44 mouse cellular contexts compared by ENCODE assay signal in genomic region chr5:72689556-72689955, GRCm38 (mm10). TPM values are rescaled to one million over a fixed set of nuclear protein-coding genes. Genes with fewer than 3 reads are reported as not detected.
"Had no signal": no experiment of that assay in that cellular context is flagged by ENCODE, and none has a peak within 500 bp of the region (broad histone marks: within the 10 kb centered on the region; RNA-seq: fewer than 3 reads in every experiment).

No protein-coding gene starts in this region.

- H3K27ac ChIP-seq: gastrocnemius, adult 2 months; heart, adult 2 months; hindbrain, embryonic 10.5 days; hindbrain, embryonic 12.5 days; hindbrain, embryonic 14.5 days; intestine, embryonic 15.5 days; kidney, postnatal 0 days; limb, embryonic 13.5 days; limb, embryonic 15.5 days; liver, embryonic 12.5 days; liver, embryonic 14.5 days had no signal

- H3K36me3 ChIP-seq: heart, embryonic 12.5 days; hindbrain, embryonic 10.5 days; hindbrain, embryonic 12.5 days; intestine, embryonic 15.5 days; limb, embryonic 13.5 days; limb, embryonic 15.5 days; liver, embryonic 12.5 days had no signal

- H3K4me2 ChIP-seq: heart, embryonic 12.5 days; hindbrain, embryonic 12.5 days; hindbrain, embryonic 14.5 days; intestine, embryonic 15.5 days; limb, embryonic 13.5 days; limb, embryonic 15.5 days; liver, embryonic 12.5 days had no signal

- H3K27me3 ChIP-seq: heart, embryonic 12.5 days; hindbrain, embryonic 12.5 days; intestine, embryonic 15.5 days; limb, embryonic 13.5 days; limb, embryonic 15.5 days; liver, embryonic 12.5 days had no signal

- H3K9me3 ChIP-seq: hindbrain, embryonic 10.5 days; intestine, embryonic 15.5 days; limb, embryonic 13.5 days; limb, embryonic 15.5 days; liver, embryonic 12.5 days had no signal

- ATAC-seq: hindbrain, embryonic 16.5 days; inflammation-experienced regulatory T-cells, adult 6 months; intestine, embryonic 15.5 days; intestine, postnatal 0 days; liver, embryonic 12.5 days had no signal

- H3K4me1 ChIP-seq: hindbrain, embryonic 10.5 days; hindbrain, embryonic 12.5 days; intestine, embryonic 15.5 days; limb, embryonic 13.5 days; limb, embryonic 15.5 days; liver, embryonic 12.5 days had no signal

- DNase-seq: gastrocnemius, adult 2 months; gastrocnemius, postnatal 10 days; gastrocnemius, postnatal 25 days; heart, adult 2 months; heart, postnatal 10 days; heart, postnatal 4 days; kidney, adult 18-20 months; kidney, adult 8-10 months; kidney, postnatal 14 days; kidney, postnatal 36 days; layer of hippocampus, adult 9-11 months; layer of hippocampus, postnatal 36 days; left cerebral cortex, postnatal 4 days; lung, adult 18-20 months had no signal

- H3K9ac ChIP-seq: heart, embryonic 12.5 days; hindbrain, embryonic 12.5 days; hindbrain, embryonic 14.5 days; intestine, embryonic 15.5 days; limb, embryonic 13.5 days; limb, embryonic 15.5 days; liver, embryonic 12.5 days; liver, embryonic 14.5 days had no signal

- H3K4me3 ChIP-seq: gastrocnemius, adult 2 months; heart, adult 2 months; heart, embryonic 12.5 days; hindbrain, embryonic 10.5 days; hindbrain, embryonic 12.5 days; intestine, embryonic 15.5 days; limb, embryonic 13.5 days; limb, embryonic 15.5 days; liver, embryonic 12.5 days had no signal

RNA-seq across cellular contexts. Expression of gene Nipal1, which starts 42.0 kb away (rescaled TPM):
- total RNA-seq: gastrocnemius, adult 2 months; gastrocnemius, postnatal 25 days; granulocyte monocyte progenitor cell, adult 5-6 weeks; heart, adult 2 months; heart, postnatal 10 days; heart, postnatal 25 days; layer of hippocampus, adult 18-20 months; layer of hippocampus, adult 8-10 months; layer of hippocampus, postnatal 14 days; layer of hippocampus, postnatal 36 days; left cerebral cortex, adult 18-20 months; left cerebral cortex, adult 8-10 months; left cerebral cortex, postnatal 10 days; left cerebral cortex, postnatal 25 days had no signal
- polyA plus RNA-seq: heart, adult 2 months; heart, embryonic 12.5 days; heart, embryonic 14.5 days had no signal

RNA-seq across cellular contexts. Expression of gene Cnga1, which starts 45.5 kb away (rescaled TPM):
- total RNA-seq: gastrocnemius, adult 2 months; gastrocnemius, postnatal 10 days; gastrocnemius, postnatal 25 days; gastrocnemius, postnatal 4 days; granulocyte monocyte progenitor cell, adult 5-6 weeks; heart, adult 2 months; heart, postnatal 10 days; heart, postnatal 25 days; heart, postnatal 4 days; layer of hippocampus, adult 18-20 months; layer of hippocampus, adult 8-10 months; layer of hippocampus, postnatal 14 days; layer of hippocampus, postnatal 36 days; left cerebral cortex, adult 18-20 months; left cerebral cortex, adult 8-10 months; left cerebral cortex, postnatal 10 days; left cerebral cortex, postnatal 25 days; left cerebral cortex, postnatal 4 days; liver, adult 2 months had no signal
- polyA plus RNA-seq: heart, adult 2 months; heart, embryonic 12.5 days; heart, embryonic 14.5 days; heart, embryonic 16.5 days; hindbrain, embryonic 10.5 days; hindbrain, embryonic 12.5 days; hindbrain, embryonic 14.5 days; hindbrain, embryonic 16.5 days; intestine, embryonic 15.5 days; intestine, postnatal 0 days; kidney, embryonic 14.5 days; large intestine, adult 2 months; limb, embryonic 11.5 days; limb, embryonic 13.5 days; limb, embryonic 15.5 days; liver, adult 2 months; liver, embryonic 12.5 days; liver, embryonic 14.5 days; liver, embryonic 16.5 days had no signal
